Mouse (Mus musculus) thymus, adult 2 months (tissue): ENCODE data around the gene Unc5a.

Source experiments
- CTCF ChIP-seq: fragments of 200-500 bp; IDR thresholded peaks from 2 replicates; pipeline ENCODE4 v1.5.1; 2012; ENCODE audit warnings: mild to moderate bottlenecking, control low read depth, low read length, moderate library complexity, borderline replicate concordance; ENCODE audit not compliant: control insufficient read depth, poor library complexity, insufficient read depth; ENCODE audit errors: extremely low read depth
- POLR2A ChIP-seq: fragments of 200-500 bp; IDR thresholded peaks from 2 replicates; pipeline ENCODE4 v1.6.1; 2012; ENCODE audit warnings: mild to moderate bottlenecking, low read length, control low read depth, moderate library complexity; ENCODE audit not compliant: control insufficient read depth, poor library complexity, insufficient read depth; ENCODE audit errors: extremely low read depth

- TF ChIP-seq POLR2A: no peak
- no peak for TF ChIP-seq CTCF
Measured at GRCm38 (mm10) chr13:55017898-55018599, 68.8 kb downstream of the Unc5a start.
